In genomic region chr4:107299779-107300340, GRCm38 (mm10) we compare ENCODE assay signal across 30 mouse cellular contexts. TPM values are rescaled to one million over a fixed set of nuclear protein-coding genes. Genes with fewer than 3 reads are reported as not detected.
A peak's percentile ranks its signal among the peaks of the same experiment; 100 is the strongest.
DNase-seq lines count a peak whose midpoint lies in the region; ATAC-seq and TF ChIP-seq lines count a peak whose summit lies in the region.
"Had no signal": no experiment of that assay in that cellular context is flagged by ENCODE, and none has a peak within 500 bp of the region (broad histone marks: within the 10 kb centered on the region; RNA-seq: fewer than 3 reads in every experiment).

No protein-coding gene starts in this region.

- intact Hi-C loops in heart, postnatal 10 days (cut with DNase I) = no loop called here

- peak overlapping the region; percentile 62 for H3K27ac ChIP-seq in intestine, postnatal 0 days (ENCODE audit: low read depth, low read length)
- no peak overlapping the region for H3K27ac ChIP-seq in intestine, embryonic 16.5 days (ENCODE audit: low read length)
- H3K27ac ChIP-seq: forebrain, embryonic 13.5 days; gastrocnemius, adult 2 months; heart, embryonic 15.5 days; hindbrain, embryonic 15.5 days; intestine, embryonic 15.5 days; layer of hippocampus, adult 2 months; limb, embryonic 12.5 days; liver, embryonic 13.5 days; midbrain, embryonic 15.5 days; stomach, embryonic 15.5 days had no signal

- WGBS in intestine, postnatal 0 days = 66% methylated on average over 7 of the region's 7 CpGs
- 76% methylated on average over 7 of the region's 7 CpGs for WGBS in intestine, embryonic 16.5 days

- no peaks in the 10 kb centered on the region for H3K27me3 ChIP-seq in intestine, postnatal 0 days (replicated peaks; ENCODE audit: control insufficient read depth, insufficient read depth, low read length)
- no peaks in the 10 kb centered on the region for H3K27me3 ChIP-seq in intestine, embryonic 16.5 days (replicated peaks; ENCODE audit: control insufficient read depth, insufficient read depth, low read length)
- H3K27me3 ChIP-seq: forebrain, embryonic 13.5 days; heart, embryonic 15.5 days; hindbrain, embryonic 15.5 days; intestine, embryonic 15.5 days; limb, embryonic 12.5 days; midbrain, embryonic 15.5 days; Patski; stomach, embryonic 15.5 days had no signal

- H3K4me1 ChIP-seq in intestine, postnatal 0 days (replicated peaks; ENCODE audit: control insufficient read depth, insufficient read depth, low read length) = no peaks in the 10 kb centered on the region
- H3K4me1 ChIP-seq in intestine, embryonic 16.5 days (ENCODE audit: control insufficient read depth, insufficient read depth, low read length) = peaks cover 12% of the 10 kb centered on the region
- H3K4me1 ChIP-seq: forebrain, embryonic 13.5 days; heart, embryonic 15.5 days; hindbrain, embryonic 15.5 days; midbrain, embryonic 15.5 days; stomach, embryonic 15.5 days had no signal

- H3K4me3 ChIP-seq in intestine, postnatal 0 days (ENCODE audit: low read depth, low read length) = no peak overlapping the region
- H3K4me3 ChIP-seq in intestine, embryonic 16.5 days (ENCODE audit: low read length) = no peak overlapping the region
- H3K4me3 ChIP-seq: forebrain, embryonic 13.5 days; gastrocnemius, adult 2 months; heart, embryonic 15.5 days; hindbrain, embryonic 15.5 days; intestine, embryonic 15.5 days; layer of hippocampus, adult 2 months; limb, embryonic 12.5 days; liver, embryonic 13.5 days; midbrain, embryonic 15.5 days; stomach, embryonic 15.5 days had no signal

- DNase-seq in 416B (ENCODE audit: low read depth) = peak; percentile 32
- DNase-seq in kidney, adult 9 months = peak; percentile 83
- DNase-seq in heart, postnatal 10 days = no peak
- DNase-seq in urinary bladder, postnatal 25 days (ENCODE audit: low spot score) = no peak
- DNase-seq: cerebellum, adult 2 months; cerebellum, postnatal 25 days; gastrocnemius, adult 2 months; heart, postnatal 4 days; liver, embryonic 13.5 days; lung, embryonic 14.5 days; thymus, adult 2 months had no signal

- no peaks in the 10 kb centered on the region for H3K9me3 ChIP-seq in intestine, postnatal 0 days (ENCODE audit: control insufficient read depth)
- no peaks in the 10 kb centered on the region for H3K9me3 ChIP-seq in intestine, embryonic 16.5 days (ENCODE audit: control insufficient read depth, low read length)
- H3K9me3 ChIP-seq: forebrain, embryonic 13.5 days; heart, embryonic 15.5 days; hindbrain, embryonic 15.5 days; intestine, embryonic 15.5 days; limb, embryonic 12.5 days; liver, embryonic 13.5 days; midbrain, embryonic 15.5 days; stomach, embryonic 15.5 days had no signal

- H3K9ac ChIP-seq in intestine, postnatal 0 days (ENCODE audit: low read depth, low read length) = no peak overlapping the region
- H3K9ac ChIP-seq in intestine, embryonic 16.5 days (ENCODE audit: low read depth, low read length) = no peak overlapping the region
- H3K9ac ChIP-seq: forebrain, embryonic 13.5 days; heart, embryonic 15.5 days; hindbrain, embryonic 15.5 days; intestine, embryonic 15.5 days; limb, embryonic 12.5 days; liver, embryonic 13.5 days; lung, embryonic 14.5 days; midbrain, embryonic 15.5 days; stomach, embryonic 15.5 days had no signal

- H3K36me3 ChIP-seq in intestine, postnatal 0 days (ENCODE audit: control insufficient read depth, insufficient read depth) = no peaks in the 10 kb centered on the region
- no peaks in the 10 kb centered on the region for H3K36me3 ChIP-seq in intestine, embryonic 16.5 days (ENCODE audit: control insufficient read depth, insufficient read depth, low read length)
- H3K36me3 ChIP-seq: heart, embryonic 15.5 days; hindbrain, embryonic 15.5 days; intestine, embryonic 15.5 days; limb, embryonic 12.5 days; liver, embryonic 13.5 days; midbrain, embryonic 15.5 days; stomach, embryonic 15.5 days had no signal

- ATAC-seq in intestine, postnatal 0 days = no peak
- no peak for ATAC-seq in intestine, embryonic 16.5 days
- ATAC-seq in megakaryocyte progenitor cell, adult 5-6 weeks (replicated peaks; ENCODE audit: poor library complexity) = peak; percentile 59
- ATAC-seq: forebrain, embryonic 13.5 days; intestine, embryonic 15.5 days; midbrain, embryonic 15.5 days; Patski had no signal

- no peak for TF ChIP-seq CTCF in intestine, postnatal 0 days (IDR thresholded peaks at IDR 0.05; ENCODE audit: low read depth)

- no peak overlapping the region for H3K4me2 ChIP-seq in intestine, postnatal 0 days (replicated peaks; ENCODE audit: low read depth)
- H3K4me2 ChIP-seq in intestine, embryonic 16.5 days (ENCODE audit: low read depth, low read length) = no peak overlapping the region
- H3K4me2 ChIP-seq: forebrain, embryonic 13.5 days; heart, embryonic 15.5 days; hindbrain, embryonic 15.5 days; intestine, embryonic 15.5 days; limb, embryonic 12.5 days; liver, embryonic 13.5 days; lung, embryonic 14.5 days; midbrain, embryonic 15.5 days; stomach, embryonic 15.5 days had no signal

RNA-seq across cellular contexts. Expression of gene Dio1, which starts 7.1 kb away (rescaled TPM):
- 59.7 and 67.4 TPM in 2 replicates for polyA plus RNA-seq in intestine, postnatal 0 days (2015; fragmentation: Nextera tagmentation; extraction: Ambion mirVana)
- polyA plus RNA-seq in intestine, embryonic 16.5 days (2015; fragmentation: Nextera tagmentation; extraction: Ambion mirVana) = 3.3 and 5.2 TPM in 2 replicates
- total RNA-seq in megakaryocyte progenitor cell, adult 5-6 weeks (2015) = not detected in 2 replicates
- total RNA-seq in megakaryocyte progenitor cell, adult 5-6 weeks (2017) = not detected in 2 replicates
- not detected for total RNA-seq in heart, postnatal 10 days (2021)
- total RNA-seq: ES-E14; gastrocnemius, postnatal 4 days; heart, postnatal 4 days; layer of hippocampus, adult 2 months; layer of hippocampus, postnatal 25 days; megakaryocyte-erythroid progenitor cell, adult 5-6 weeks had no signal
- polyA plus RNA-seq: embryonic facial prominence, embryonic 14.5 days; forebrain, embryonic 13.5 days; frontal cortex, adult 2 months; heart, embryonic 15.5 days; hindbrain, embryonic 15.5 days; limb, embryonic 12.5 days; liver, embryonic 13.5 days; lung, embryonic 14.5 days; midbrain, embryonic 15.5 days; neural tube, embryonic 14.5 days; Patski had no signal

RNA-seq across cellular contexts. Expression of gene Yipf1, which starts 14.3 kb away (rescaled TPM):
- polyA plus RNA-seq in intestine, postnatal 0 days (2015; fragmentation: Nextera tagmentation; extraction: Ambion mirVana) = 127 and 147 TPM in 2 replicates
- 84.5 and 88.5 TPM in 2 replicates for polyA plus RNA-seq in intestine, embryonic 16.5 days (2015; fragmentation: Nextera tagmentation; extraction: Ambion mirVana)
- 45.8 and 46.2 TPM in 2 replicates for total RNA-seq in megakaryocyte progenitor cell, adult 5-6 weeks (2015)
- total RNA-seq in megakaryocyte progenitor cell, adult 5-6 weeks (2017) = 26.2 and 39.5 TPM in 2 replicates
- total RNA-seq in heart, postnatal 10 days (2021) = 10 to 100 TPM; 26.1 to 28.5 TPM

RNA-seq across cellular contexts. Expression of gene Hspb11, which starts 46.5 kb away (rescaled TPM):
- polyA plus RNA-seq in intestine, postnatal 0 days (2015; fragmentation: Nextera tagmentation; extraction: Ambion mirVana) = 25.5 and 27.0 TPM in 2 replicates
- polyA plus RNA-seq in intestine, embryonic 16.5 days (2015; fragmentation: Nextera tagmentation; extraction: Ambion mirVana) = 22.6 and 26.7 TPM in 2 replicates
- total RNA-seq in megakaryocyte progenitor cell, adult 5-6 weeks (2015) = 12.1 and 13.9 TPM in 2 replicates
- 8.1 and 17.6 TPM in 2 replicates for total RNA-seq in megakaryocyte progenitor cell, adult 5-6 weeks (2017)
- total RNA-seq in heart, postnatal 10 days (2021) = 10 to 100 TPM; 16.3 to 16.8 TPM

RNA-seq across cellular contexts. Expression of gene Lrrc42, which starts 46.5 kb away (rescaled TPM):
- polyA plus RNA-seq in intestine, postnatal 0 days (2015; fragmentation: Nextera tagmentation; extraction: Ambion mirVana) = 27.7 and 29.5 TPM in 2 replicates
- polyA plus RNA-seq in intestine, embryonic 16.5 days (2015; fragmentation: Nextera tagmentation; extraction: Ambion mirVana) = 48.3 and 49.6 TPM in 2 replicates
- total RNA-seq in megakaryocyte progenitor cell, adult 5-6 weeks (2015) = 11.0 and 13.8 TPM in 2 replicates
- total RNA-seq in megakaryocyte progenitor cell, adult 5-6 weeks (2017) = 6.5 and 7.0 TPM in 2 replicates
- total RNA-seq in heart, postnatal 10 days (2021) = 10 to 100 TPM; 16.4 to 21.6 TPM

Comparison
In these comparisons a context has a peak if more than half of its experiments do, and no peak if none do; other contexts are left out.
1. DNase-seq: peak in 416B (single experiment) and kidney, adult 9 months (single experiment); none in heart, postnatal 10 days (0 of 2) and urinary bladder, postnatal 25 days (single experiment).